Mouse (Mus musculus): ENCODE data around the gene Dcaf5. TPM values are rescaled to one million over a fixed set of nuclear protein-coding genes. Genes with fewer than 3 reads are reported as not detected.

The Dcaf5 gene
- total RNA-seq, 2 experiments from 2014 or later, result 47.7 to 48.6 TPM

DNA sequence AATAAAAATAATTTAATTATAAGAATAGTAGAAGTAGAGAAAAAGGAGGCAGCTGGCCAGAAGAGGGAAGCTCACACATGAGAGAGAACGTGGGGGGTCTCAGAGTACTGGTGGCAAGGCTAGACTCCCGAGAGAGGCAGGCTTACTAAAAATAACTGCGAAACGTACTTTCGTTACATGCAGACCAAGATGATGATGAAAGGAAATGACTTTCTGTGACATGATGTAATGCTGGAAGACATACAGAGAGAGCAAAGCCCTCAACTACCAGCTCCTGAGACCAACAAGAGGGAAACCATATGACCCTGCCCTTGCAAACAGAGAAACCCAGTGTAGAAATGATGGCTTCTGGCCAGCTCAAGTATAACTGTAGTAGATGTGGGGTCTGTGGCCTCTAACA, 76.1 kb downstream of the Dcaf5 start:
- no peak for DNase-seq (ENCODE audit: low spot score in 2 of 2)

DNA sequence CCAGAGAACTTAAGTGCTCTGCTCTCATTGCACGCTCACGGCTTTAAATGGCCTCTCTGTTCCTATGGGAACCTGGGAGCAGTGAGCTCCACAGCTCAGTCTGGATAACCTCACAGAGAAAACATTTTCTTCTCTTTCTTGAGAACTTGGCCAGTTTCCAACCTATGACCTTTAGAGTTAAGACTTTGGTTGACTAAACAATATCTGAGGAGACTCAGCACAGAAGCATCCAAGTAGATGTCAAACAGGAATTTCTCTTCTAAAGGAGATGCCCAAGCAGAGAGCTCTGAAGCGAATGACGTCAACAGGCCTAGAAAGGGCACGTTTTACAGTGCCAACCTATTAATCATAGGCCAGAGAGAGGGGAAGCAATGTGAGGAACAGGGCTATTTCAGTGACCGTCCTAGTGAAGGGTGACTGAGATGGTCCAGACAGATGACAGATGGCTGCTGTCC, 91.6 kb downstream of the Dcaf5 start:
- no peak for DNase-seq (ENCODE audit: low spot score in 2 of 2)

DNA sequence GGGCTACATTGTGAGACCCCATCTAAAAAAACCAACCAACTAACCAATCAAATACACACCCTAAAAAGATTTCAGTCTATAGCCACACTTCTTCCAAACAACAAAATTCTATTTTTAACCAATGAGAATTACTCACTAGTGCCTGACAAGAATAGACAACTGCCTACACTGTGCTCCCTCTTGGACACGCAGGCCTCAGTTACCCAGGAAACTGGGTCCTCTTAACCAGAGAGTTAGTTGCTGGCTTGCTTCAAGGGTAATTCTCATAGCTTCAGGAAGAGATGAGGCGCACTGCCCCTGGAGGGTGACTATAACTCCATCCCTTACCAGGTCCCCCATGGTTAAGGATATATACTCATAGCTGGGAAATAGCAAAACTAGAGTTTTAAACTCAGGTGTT, 95.5 kb downstream of the Dcaf5 start:
- no peak for DNase-seq (ENCODE audit: low spot score in 2 of 2)

DNA sequence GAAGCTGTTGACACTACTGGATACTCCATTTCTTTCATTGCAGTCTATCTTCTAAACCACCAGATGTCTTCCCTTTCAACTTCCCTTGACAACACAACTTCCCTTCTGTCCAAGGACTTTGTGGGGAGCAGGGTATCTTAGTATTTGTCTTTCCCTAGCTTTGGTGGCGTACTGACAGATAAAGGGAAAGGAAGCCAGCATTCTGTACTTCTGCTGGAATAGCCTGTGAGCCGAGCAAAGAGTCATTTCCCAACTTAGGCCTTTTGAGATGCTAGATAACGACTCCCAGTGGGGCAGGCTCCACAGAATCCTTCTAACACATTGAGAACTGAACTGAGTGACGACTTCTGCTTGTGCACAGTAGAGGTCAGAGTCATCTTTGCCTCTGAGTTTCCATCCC, 102.2 kb downstream of the Dcaf5 start:
- DNase-seq (ENCODE audit: low spot score in 2 of 2), result no peak

DNA sequence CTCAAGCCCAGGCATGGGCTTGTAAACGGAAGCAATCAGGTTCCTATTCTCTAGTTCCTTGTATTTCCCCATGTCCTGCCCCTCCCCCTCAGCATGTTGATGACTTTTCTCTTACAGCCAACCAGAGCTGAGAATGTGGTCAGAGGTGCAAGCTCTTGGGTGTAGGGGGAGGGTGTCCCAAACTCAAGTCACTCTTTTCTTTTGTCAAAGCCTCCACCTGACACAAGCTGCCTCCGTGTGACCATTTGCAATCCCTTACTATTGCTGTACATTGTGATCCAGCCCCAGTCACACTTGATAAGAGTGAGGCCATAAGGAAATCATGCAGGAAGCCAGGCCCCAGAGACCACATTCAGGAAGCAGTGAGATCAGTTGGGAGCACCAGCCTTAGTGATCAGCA, 104.8 kb downstream of the Dcaf5 start:
- DNase-seq (ENCODE audit: low spot score in 2 of 2), result no peak

- no peak for DNase-seq (ENCODE audit: low spot score in 2 of 2)
Observed at GRCm38 (mm10) chr12:80330819-80331218, 105.6 kb downstream of the Dcaf5 start.

GRCm38 (mm10) chr12:80329641-80330040, 106.8 kb downstream of the Dcaf5 start:
- no peak for DNase-seq (ENCODE audit: low spot score in 2 of 2)

DNA sequence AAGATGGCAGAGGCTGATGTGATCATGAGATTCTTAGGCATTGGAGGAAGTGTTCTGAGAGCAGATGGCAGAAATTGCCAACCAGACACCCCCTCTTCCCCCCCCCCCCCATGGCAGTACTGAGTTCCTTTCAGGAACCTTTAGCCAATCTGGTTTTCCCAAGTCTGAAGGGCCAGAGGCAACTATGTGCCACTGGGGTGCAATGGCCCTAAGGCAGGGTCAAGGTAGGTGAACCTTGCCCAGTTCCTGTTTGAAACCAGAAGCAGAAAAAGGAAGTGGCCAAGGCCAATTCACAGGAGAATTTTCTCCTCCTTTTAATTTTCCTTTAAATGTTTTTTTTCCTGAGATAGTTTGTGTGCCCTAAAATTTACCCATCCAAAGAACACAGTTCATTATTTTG, 110.4 kb downstream of the Dcaf5 start:
- DNase-seq (ENCODE audit: low spot score in 2 of 2), result no peak

DNA sequence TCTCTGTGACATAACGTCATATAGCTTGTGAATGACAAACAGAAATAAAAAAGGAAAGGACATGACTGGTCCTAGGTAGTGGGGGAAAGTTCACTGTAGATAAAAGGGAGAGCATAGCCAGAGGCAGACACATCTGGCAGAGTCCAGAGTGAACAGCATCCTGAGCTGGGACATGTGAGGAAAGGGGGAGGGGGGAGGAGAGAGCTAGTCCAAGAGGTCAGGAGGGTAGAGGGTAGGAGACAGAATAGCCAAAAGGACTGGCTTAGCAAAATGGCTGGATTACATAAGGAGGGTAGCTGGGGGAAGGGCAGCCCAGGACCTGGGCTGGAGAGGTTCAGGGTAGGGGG, 111.6 kb downstream of the Dcaf5 start:
- no peak for DNase-seq (ENCODE audit: low spot score in 2 of 2)

- no peak for DNase-seq (ENCODE audit: low spot score in 2 of 2)
Observed at GRCm38 (mm10) chr12:80324051-80324784, 112.2 kb downstream of the Dcaf5 start.

- no peak for DNase-seq (ENCODE audit: low spot score in 2 of 2)
Observed at GRCm38 (mm10) chr12:80323371-80324050, 112.9 kb downstream of the Dcaf5 start.

DNA sequence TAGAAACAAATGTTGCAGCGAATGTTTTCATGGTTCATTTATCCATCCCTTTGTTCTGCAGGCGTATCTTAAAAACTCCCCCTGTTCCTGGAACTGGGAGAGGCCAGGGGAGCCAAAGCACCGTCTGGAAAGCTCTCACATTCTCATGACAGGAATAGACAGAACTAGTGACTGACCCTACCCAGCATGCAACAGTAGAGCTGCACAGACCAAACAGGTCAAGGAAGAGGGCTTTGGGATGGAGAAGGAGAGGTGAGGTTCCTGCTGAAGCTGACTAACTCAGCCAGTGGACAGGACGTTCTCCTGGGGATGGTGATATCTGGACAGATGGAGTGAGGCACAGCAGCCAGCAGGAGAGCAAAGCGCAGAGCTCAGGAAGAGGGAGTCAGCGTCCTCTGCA, 113.9 kb downstream of the Dcaf5 start:
- DNase-seq (ENCODE audit: low spot score in 2 of 2), result no peak

- no peak for DNase-seq (ENCODE audit: low spot score in 2 of 2)
Observed at GRCm38 (mm10) chr12:80319062-80319461, 117.3 kb downstream of the Dcaf5 start.

DNA sequence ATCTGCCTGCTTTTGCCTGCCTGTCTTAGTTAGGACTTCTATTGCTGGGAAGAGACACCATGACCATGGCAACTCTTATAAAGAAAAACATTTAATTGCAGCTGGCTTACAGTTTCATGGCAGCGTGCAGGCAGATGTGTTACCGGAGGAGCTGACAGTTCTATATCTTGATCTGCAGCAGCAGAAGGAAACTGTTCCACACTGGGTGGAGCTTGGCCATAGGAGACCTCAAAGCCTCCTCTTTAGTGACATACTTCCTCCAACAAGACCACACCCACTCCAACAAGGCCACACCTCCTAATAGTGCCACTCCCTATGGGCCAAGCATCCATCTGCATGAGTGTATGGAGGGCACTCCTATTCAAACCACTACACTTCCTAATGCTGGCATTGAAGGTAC, 121.1 kb downstream of the Dcaf5 start:
- DNase-seq (ENCODE audit: low spot score in 2 of 2), result no peak

- no peak for DNase-seq (ENCODE audit: low spot score in 2 of 2)
Observed at GRCm38 (mm10) chr12:80311959-80312669, 124.3 kb downstream of the Dcaf5 start.

GRCm38 (mm10) chr12:80307556-80307955, 128.8 kb downstream of the Dcaf5 start:
- DNase-seq (ENCODE audit: low spot score in 2 of 2), result no peak

DNA sequence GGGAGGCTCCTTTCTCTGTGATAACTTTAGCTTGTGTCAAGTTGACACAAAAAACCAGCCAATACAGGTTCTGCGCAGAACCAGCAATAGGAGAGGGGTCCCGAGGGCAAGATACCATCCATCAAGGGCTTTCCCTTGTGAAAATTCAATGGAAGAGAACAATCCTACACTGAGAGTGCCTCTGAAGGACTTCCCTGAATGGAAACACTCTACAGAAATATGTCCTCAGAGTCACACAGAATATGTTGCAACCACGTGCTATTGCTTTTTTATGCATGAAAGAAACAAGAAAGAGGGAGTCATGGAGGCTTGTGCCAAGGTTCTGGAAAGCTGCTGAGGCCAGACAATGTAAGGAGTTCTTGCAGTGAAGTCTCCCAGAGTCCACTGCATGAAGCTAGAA, 131.9 kb downstream of the Dcaf5 start:
- no peak for DNase-seq (ENCODE audit: low spot score in 2 of 2)

- no peak for DNase-seq (ENCODE audit: low spot score in 2 of 2)
Observed at GRCm38 (mm10) chr12:80300833-80301456, 135.5 kb downstream of the Dcaf5 start.

GRCm38 (mm10) chr12:80298714-80299113, 137.7 kb downstream of the Dcaf5 start:
- DNase-seq (ENCODE audit: low spot score in 2 of 2), result no peak

GRCm38 (mm10) chr12:80291895-80292435, 144.4 kb downstream of the Dcaf5 start:
- no peak for DNase-seq (ENCODE audit: low spot score in 2 of 2)

DNA sequence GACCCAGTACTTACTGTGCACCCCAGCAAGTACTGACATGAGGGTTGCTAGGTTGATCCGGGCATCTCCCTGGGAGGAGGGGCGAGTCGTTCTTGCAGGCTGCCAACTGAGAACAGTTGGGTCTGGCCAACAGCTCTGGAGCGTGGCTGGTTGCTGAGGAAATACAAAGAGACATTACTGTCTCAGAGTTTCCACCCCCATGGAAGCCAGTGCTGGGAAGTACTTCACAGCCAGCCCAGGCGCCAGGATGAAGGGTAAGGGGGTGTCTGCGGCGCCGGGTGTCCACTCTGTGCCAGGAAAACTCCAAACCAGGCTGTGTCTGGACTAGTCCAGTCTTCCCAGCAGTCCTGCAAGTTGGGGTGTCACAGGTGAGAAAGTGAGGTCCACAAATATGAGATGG, 145.4 kb downstream of the Dcaf5 start:
- no peak for DNase-seq (ENCODE audit: low spot score in 2 of 2)

GRCm38 (mm10) chr12:80290483-80290882, 145.9 kb downstream of the Dcaf5 start:
- DNase-seq (ENCODE audit: low spot score in 2 of 2), result no peak
